Mouse (Mus musculus): Measurements from ENCODE around the gene Prss37. TPM values are rescaled to one million over a fixed set of nuclear protein-coding genes. Genes with fewer than 3 reads are reported as not detected.
A peak's percentile ranks its signal among the peaks of the same experiment; 100 is the strongest.

Gene Prss37
- polyA plus RNA-seq, 1 experiment: not detected

GRCm38 (mm10) chr6:40476132-40476531 is 43.2 kb downstream of the Prss37 start:
- H3K4me3 ChIP-seq (ENCODE audit: control insufficient read depth, insufficient read depth, low read length): no peak overlapping the region
- H3K27ac ChIP-seq (ENCODE audit: control insufficient read depth, insufficient read depth, low read length): no peak overlapping the region
- peaks cover 3% of the 10 kb centered on the region for H3K4me1 ChIP-seq (replicated peaks; ENCODE audit: control insufficient read depth, insufficient read depth, low read length)
- TF ChIP-seq POLR2A (IDR thresholded peaks at IDR 0.05; ENCODE audit: control insufficient read depth, extremely low read depth, insufficient read depth, low read length, poor library complexity) (no peak), CTCF (IDR thresholded peaks at IDR 0.05; ENCODE audit: borderline replicate concordance, control insufficient read depth, extremely low read depth, insufficient read depth, low read length, poor library complexity) (no peak)
- DNase-seq: no peak
- 85% methylated on average over 4 of the region's 4 CpGs for WGBS
- H3K36me3 ChIP-seq (ENCODE audit: control insufficient read depth, insufficient read depth, low read length): peaks cover 35% of the 10 kb centered on the region
- H3K27me3 ChIP-seq (ENCODE audit: control insufficient read depth, insufficient read depth, low read length): no peaks in the 10 kb centered on the region

- Histone ChIP-seq H3K27ac (ENCODE audit: control insufficient read depth, insufficient read depth, low read length) (peak overlapping the region; percentile 56), H3K27me3 (ENCODE audit: control insufficient read depth, insufficient read depth, low read length) (no peaks in the 10 kb centered on the region), H3K4me3 (ENCODE audit: control insufficient read depth, insufficient read depth, low read length) (peak overlapping the region; percentile 91), H3K36me3 (ENCODE audit: control insufficient read depth, insufficient read depth, low read length) (peaks cover 18% of the 10 kb centered on the region), H3K4me1 (replicated peaks; ENCODE audit: control insufficient read depth, insufficient read depth, low read length) (peaks cover 3% of the 10 kb centered on the region)
- TF ChIP-seq CTCF (IDR thresholded peaks at IDR 0.05; ENCODE audit: borderline replicate concordance, control insufficient read depth, extremely low read depth, insufficient read depth, low read length, poor library complexity): no peak
- no peak for TF ChIP-seq POLR2A (IDR thresholded peaks at IDR 0.05; ENCODE audit: control insufficient read depth, extremely low read depth, insufficient read depth, low read length, poor library complexity)
- WGBS: 0% methylated on average over 7 of the region's 7 CpGs
- DNase-seq: peak; percentile 3
These were observed 47.6 kb downstream of the Prss37 start for GRCm38 (mm10) chr6:40471720-40472010.

DNA sequence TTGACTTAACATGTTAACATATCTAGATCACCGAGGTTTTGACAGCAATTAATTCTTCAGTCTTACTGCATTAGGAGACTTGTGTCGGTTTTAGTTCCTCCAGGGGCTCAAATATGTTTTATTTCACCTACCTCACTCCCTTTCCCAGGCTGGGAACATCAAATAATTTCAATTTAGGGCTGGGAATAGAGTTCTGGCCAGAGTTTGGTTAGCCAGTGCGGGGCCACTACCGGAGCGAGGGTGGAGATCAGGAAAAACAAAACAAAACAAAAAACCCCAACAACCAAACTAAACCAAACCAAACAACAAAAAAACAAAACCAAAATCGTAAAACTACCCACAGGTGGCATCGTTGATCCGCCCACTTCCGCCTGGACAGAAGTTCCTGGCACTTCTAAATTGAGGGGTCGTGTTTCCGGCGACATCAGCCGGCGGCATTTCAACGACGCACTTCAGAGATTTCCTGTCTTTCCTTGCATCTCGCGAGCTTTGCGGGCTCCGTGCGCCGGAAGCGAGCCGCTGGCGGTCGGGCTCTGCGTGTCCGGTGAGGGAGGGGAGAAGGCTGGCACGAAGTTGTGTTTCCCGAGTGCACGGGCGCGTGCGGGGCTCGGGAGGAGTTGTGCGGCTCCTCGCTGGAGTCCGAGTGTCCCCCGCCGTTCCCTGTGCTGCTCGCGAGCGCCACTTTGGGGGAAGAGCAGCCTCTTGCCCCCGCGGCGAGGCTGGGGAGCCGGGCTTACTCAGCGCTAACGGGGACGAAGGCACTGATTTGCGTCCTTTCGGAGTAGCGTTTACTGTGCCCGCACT is 48.2 kb downstream of the Prss37 start, which contains the start of gene Ssbp1:
Gene Ssbp1 (plus strand): TSS at position 437 of the 804 bp plus-strand sequence.
- Histone ChIP-seq H3K4me1 (replicated peaks; ENCODE audit: control insufficient read depth, insufficient read depth, low read length) (peaks cover 3% of the 10 kb centered on the region), H3K4me3 (ENCODE audit: control insufficient read depth, insufficient read depth, low read length) (peak within 1 kb of the TSS; percentile 91), H3K27ac (ENCODE audit: control insufficient read depth, insufficient read depth, low read length) (peak within 1 kb of the TSS; percentile 78), H3K27me3 (ENCODE audit: control insufficient read depth, insufficient read depth, low read length) (no peaks in the 10 kb centered on the region), H3K36me3 (ENCODE audit: control insufficient read depth, insufficient read depth, low read length) (peaks cover 16% of the 10 kb centered on the region)
- peak; percentile 91 for DNase-seq
- TF ChIP-seq CTCF (IDR thresholded peaks at IDR 0.05; ENCODE audit: borderline replicate concordance, control insufficient read depth, extremely low read depth, insufficient read depth, low read length, poor library complexity): peak; percentile 55; the same call in 1 of the 2 replicates
- peak; percentile 95 for TF ChIP-seq POLR2A (IDR thresholded peaks at IDR 0.05; ENCODE audit: control insufficient read depth, extremely low read depth, insufficient read depth, low read length, poor library complexity)
- WGBS: under 1% methylated on average over 54 of the region's 54 CpGs

GRCm38 (mm10) chr6:40465710-40466109 is 53.6 kb downstream of the Prss37 start:
- DNase-seq: peak; percentile 11
- Histone ChIP-seq H3K27me3 (ENCODE audit: control insufficient read depth, insufficient read depth, low read length) (no peaks in the 10 kb centered on the region), H3K27ac (ENCODE audit: control insufficient read depth, insufficient read depth, low read length) (no peak overlapping the region), H3K36me3 (ENCODE audit: control insufficient read depth, insufficient read depth, low read length) (no peaks in the 10 kb centered on the region), H3K4me1 (replicated peaks; ENCODE audit: control insufficient read depth, insufficient read depth, low read length) (no peaks in the 10 kb centered on the region), H3K4me3 (ENCODE audit: control insufficient read depth, insufficient read depth, low read length) (no peak overlapping the region)
- WGBS: 60% methylated on average over 6 of the region's 6 CpGs
- TF ChIP-seq CTCF (IDR thresholded peaks at IDR 0.05; ENCODE audit: borderline replicate concordance, control insufficient read depth, extremely low read depth, insufficient read depth, low read length, poor library complexity) (no peak), POLR2A (IDR thresholded peaks at IDR 0.05; ENCODE audit: control insufficient read depth, extremely low read depth, insufficient read depth, low read length, poor library complexity) (no peak)

Other genes starting within 250 kb of the Prss37 start
- gene Agk, start 194.3 kb downstream of the Prss37 start, polyA plus RNA-seq (2012; rRNA removed): 18.9 and 19.4 TPM in 2 replicates
- 14.7 and 16.3 TPM in 2 replicates for gene E330009J07Rik, start 83.4 kb downstream of the Prss37 start, polyA plus RNA-seq (2012; rRNA removed)
- gene Wee2, start 80.4 kb downstream of the Prss37 start, polyA plus RNA-seq (2012; rRNA removed): 0.04 and 0.28 TPM in 2 replicates
- 15.9 and 19.4 TPM in 2 replicates for gene Ssbp1, start 48.2 kb downstream of the Prss37 start, polyA plus RNA-seq (2012; rRNA removed)
- not detected in 2 replicates for gene Tas2r137, start 28.3 kb downstream of the Prss37 start, polyA plus RNA-seq (2012; rRNA removed)
- 0.26 and 0.36 TPM in 2 replicates for gene Tas2r108, start 26.0 kb downstream of the Prss37 start, polyA plus RNA-seq (2012; rRNA removed)
- not detected in 2 replicates for gene Olfr461, start 35.5 kb upstream of the Prss37 start, polyA plus RNA-seq (2012; rRNA removed)
- not detected in 2 replicates for gene Olfr460, start 50.0 kb upstream of the Prss37 start, polyA plus RNA-seq (2012; rRNA removed)
- 0.62 and 1.2 TPM in 2 replicates for gene Clec5a, start 66.3 kb upstream of the Prss37 start, polyA plus RNA-seq (2012; rRNA removed)
- 0.13 TPM in 1 of 2 replicates, not detected in the other for gene Tas2r138, start 93.8 kb upstream of the Prss37 start, polyA plus RNA-seq (2012; rRNA removed)
- gene Mgam, start 109.3 kb upstream of the Prss37 start, polyA plus RNA-seq (2012; rRNA removed): 1.6 and 1.8 TPM in 2 replicates